Mouse (Mus musculus) lung, embryonic 15.5 days (tissue): ENCODE data around the gene Shroom3. TPM values are rescaled to one million over a fixed set of nuclear protein-coding genes. Genes with fewer than 3 reads are reported as not detected.

ENCODE experiments used
- ATAC-seq: fragments of 200-750 bp; cut with Nextera tagmentation; 2 replicates; pipeline ENCODE4 v1.8.0; 2017; ENCODE audit warnings: moderate number of reproducible peaks, borderline replicate concordance; ENCODE audit not compliant: low FRiP score, low TSS enrichment; ENCODE audit errors: extremely low read depth
- H3K27ac ChIP-seq: fragments of 300-500 bp; sonication (generic); 2 replicates; pipeline ENCODE4 v1.5.1; 2015; ENCODE audit warnings: moderate library complexity, mild to moderate bottlenecking, inconsistent platforms
- H3K27me3 ChIP-seq: fragments of 300-500 bp; sonication (generic); 2 replicates; pipeline ENCODE4 v1.6.1; 2015; ENCODE audit warnings: inconsistent platforms
- H3K36me3 ChIP-seq: fragments of 300-500 bp; sonication (generic); 2 replicates; pipeline ENCODE4 v1.6.1; 2015; ENCODE audit warnings: inconsistent platforms
- H3K4me1 ChIP-seq: fragments of 300-500 bp; sonication (generic); 2 replicates; pipeline ENCODE4 v1.6.1; 2015; ENCODE audit warnings: inconsistent platforms
- H3K4me2 ChIP-seq: fragments of 300-500 bp; sonication (generic); 2 replicates; pipeline ENCODE4 v1.6.1; 2015; ENCODE audit warnings: inconsistent platforms, mild to moderate bottlenecking, moderate library complexity
- H3K4me3 ChIP-seq: fragments of 300-500 bp; sonication (generic); 2 replicates; pipeline ENCODE4 v1.5.1; 2015; ENCODE audit warnings: mild to moderate bottlenecking, inconsistent platforms
- H3K9ac ChIP-seq: fragments of 300-500 bp; sonication (generic); 2 replicates; pipeline ENCODE4 v1.6.1; 2015; ENCODE audit warnings: inconsistent platforms
- H3K9me3 ChIP-seq: fragments of 300-500 bp; sonication (generic); 2 replicates; pipeline ENCODE4 v1.6.1; 2016; ENCODE audit warnings: inconsistent platforms
- WGBS: fragments of 180-500 bp; shearing (Covaris S2); methylation state at CpG from one replicate; pipeline ENCODE4 v1.1.7; 2015; 5-methylcytosine and 5-hydroxymethylcytosine counted together
- polyA plus RNA-seq: library from polyadenylated mRNA; unstranded; fragments of >200 nt; fragmentation: Nextera tagmentation; extraction: Ambion mirVana; gene quantifications from 2 replicates; pipeline ENCODE4 v1.2.1, GENCODE M21; 2015

Gene Shroom3
- polyA plus RNA-seq, 1 experiment from 2014 or later: 5.3 TPM

- Histone ChIP-seq H3K36me3 (no peaks in the 10 kb centered on the region), H3K4me2 (no peak overlapping the region), H3K9me3 (no peaks in the 10 kb centered on the region), H3K4me1 (peaks cover 18% of the 10 kb centered on the region), H3K9ac (no peak overlapping the region), H3K27ac (no peak overlapping the region), H3K4me3 (no peak overlapping the region), H3K27me3 (no peaks in the 10 kb centered on the region)
- 55% methylated on average over 9 of the region's 9 CpGs for WGBS
- no peak for ATAC-seq
These were observed 78.5 kb downstream of the Shroom3 start for GRCm38 (mm10) chr5:92761615-92762353.

- Histone ChIP-seq H3K4me2 (no peak overlapping the region), H3K4me3 (no peak overlapping the region), H3K27ac (no peak overlapping the region), H3K36me3 (no peaks in the 10 kb centered on the region), H3K4me1 (peaks cover 22% of the 10 kb centered on the region), H3K27me3 (no peaks in the 10 kb centered on the region), H3K9ac (no peak overlapping the region), H3K9me3 (no peaks in the 10 kb centered on the region)
- WGBS: 85% methylated on average over 5 of the region's 5 CpGs
- ATAC-seq: no peak
These were observed 79.2 kb downstream of the Shroom3 start for GRCm38 (mm10) chr5:92762425-92762824.

- no peaks in the 10 kb centered on the region for H3K27me3 ChIP-seq
These were observed 80.3 kb downstream of the Shroom3 start for GRCm38 (mm10) chr5:92763546-92763952.

DNA sequence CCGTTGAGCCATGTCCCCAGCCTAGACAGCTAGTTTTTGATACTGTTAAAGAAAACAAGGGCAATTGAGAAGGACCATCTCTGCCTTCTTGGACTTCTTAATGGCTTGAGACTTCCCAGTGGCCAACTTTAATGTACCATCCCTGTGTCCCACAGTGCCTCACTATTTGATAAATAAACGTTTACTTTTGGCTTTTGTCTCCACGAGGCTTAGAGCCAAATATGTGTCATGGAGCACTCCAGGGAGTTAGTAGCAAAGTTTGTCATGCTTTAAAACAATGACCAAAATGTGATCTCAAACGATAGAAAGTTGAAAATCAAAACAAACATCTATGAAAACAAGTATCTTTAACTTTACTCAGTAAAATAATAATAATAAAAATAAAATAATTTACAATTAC lies 83.1 kb downstream of the Shroom3 start:
- no peaks in the 10 kb centered on the region for H3K9me3 ChIP-seq
- no peak overlapping the region for H3K4me2 ChIP-seq
- 41% methylated on average over 4 of the region's 4 CpGs for WGBS
- ATAC-seq: no peak
- H3K36me3 ChIP-seq: no peaks in the 10 kb centered on the region
- H3K27ac ChIP-seq: no peak overlapping the region
- H3K4me1 ChIP-seq: peaks cover 24% of the 10 kb centered on the region
- H3K4me3 ChIP-seq: no peak overlapping the region
- no peak overlapping the region for H3K9ac ChIP-seq
- no peaks in the 10 kb centered on the region for H3K27me3 ChIP-seq

More at GRCm38 (mm10) chr5:92763546-92763952, 80.3 kb downstream of the Shroom3 start:
- H3K9me3 ChIP-seq: no peaks in the 10 kb centered on the region
- WGBS: 4% methylated on average over 4 of the region's 4 CpGs
- peak; percentile 47; the same call in 1 of the 2 replicates for ATAC-seq
- H3K4me1 ChIP-seq: peaks cover 29% of the 10 kb centered on the region
- no peak overlapping the region for H3K4me3 ChIP-seq
- H3K36me3 ChIP-seq: no peaks in the 10 kb centered on the region
- no peak overlapping the region for H3K4me2 ChIP-seq
- H3K9ac ChIP-seq: no peak overlapping the region
- peak overlapping the region; percentile 11; the same call in 1 of the 2 replicates for H3K27ac ChIP-seq

DNA sequence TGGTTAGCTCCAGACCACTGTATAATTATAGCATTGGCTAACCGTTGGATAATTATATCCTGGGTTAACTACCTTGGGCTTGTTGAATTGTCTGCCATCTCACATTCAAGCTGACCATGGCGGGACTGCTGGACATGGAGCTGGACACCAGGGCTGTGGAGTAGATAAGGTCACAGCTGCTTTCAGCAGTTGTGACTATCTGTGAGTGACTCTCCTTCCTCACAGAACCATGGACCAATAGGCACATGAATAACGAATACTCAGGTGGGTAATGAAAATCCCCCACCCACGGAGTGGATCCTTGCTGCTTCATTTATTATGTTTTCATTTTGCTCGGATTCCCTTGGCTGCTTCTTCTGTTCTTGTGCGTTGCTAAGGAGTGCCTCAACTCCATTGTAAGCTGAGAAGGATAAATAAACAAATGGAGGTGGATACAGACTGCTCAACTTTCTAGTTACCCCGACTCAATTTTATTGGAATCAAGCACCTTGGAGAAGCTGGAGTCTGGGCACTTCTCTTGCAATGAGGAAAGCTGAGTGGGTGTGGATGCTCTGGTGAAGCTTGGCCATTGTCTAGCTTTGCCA lies 84.1 kb downstream of the Shroom3 start:
- 35% methylated on average over 7 of the region's 7 CpGs for WGBS
- Histone ChIP-seq H3K27me3 (no peaks in the 10 kb centered on the region), H3K36me3 (no peaks in the 10 kb centered on the region), H3K4me3 (no peak overlapping the region), H3K4me2 (no peak overlapping the region), H3K9ac (no peak overlapping the region), H3K9me3 (no peaks in the 10 kb centered on the region), H3K4me1 (peaks cover 24% of the 10 kb centered on the region), H3K27ac (no peak overlapping the region)
- ATAC-seq: no peak

- Histone ChIP-seq H3K27ac (no peak overlapping the region), H3K36me3 (no peaks in the 10 kb centered on the region), H3K9ac (no peak overlapping the region), H3K4me2 (no peak overlapping the region), H3K9me3 (no peaks in the 10 kb centered on the region), H3K4me1 (peaks cover 18% of the 10 kb centered on the region), H3K4me3 (no peak overlapping the region), H3K27me3 (no peaks in the 10 kb centered on the region)
- ATAC-seq: no peak
- WGBS: 40% methylated on average over 6 of the region's 6 CpGs
These were observed 84.6 kb downstream of the Shroom3 start for GRCm38 (mm10) chr5:92767857-92768291.

DNA sequence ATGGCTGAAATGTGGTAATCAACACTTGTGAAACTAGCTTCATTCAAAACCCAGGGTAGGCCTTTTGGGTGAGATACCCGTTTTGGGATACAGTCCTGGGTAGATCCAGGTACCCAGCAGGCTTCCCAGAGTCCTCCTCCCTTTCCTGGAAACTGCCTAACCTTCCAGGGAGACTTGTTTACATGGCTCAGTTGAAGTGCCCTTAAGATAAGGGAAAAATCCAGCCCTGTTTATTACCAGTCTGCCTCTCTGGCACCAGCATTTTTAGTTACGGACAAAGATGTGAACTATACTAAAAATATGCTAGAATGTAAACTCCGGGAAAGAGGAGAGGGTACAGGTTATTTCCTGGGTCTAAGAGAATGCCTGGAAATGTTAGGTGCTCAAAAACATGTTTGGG lies 90.6 kb downstream of the Shroom3 start:
- 17% methylated on average over 3 of the region's 3 CpGs for WGBS
- no peak overlapping the region for H3K27ac ChIP-seq
- no peak for ATAC-seq

GRCm38 (mm10) chr5:92774419-92774818 lies 91.2 kb downstream of the Shroom3 start:
- no peaks in the 10 kb centered on the region; the same call in 1 of the 2 replicates for H3K4me1 ChIP-seq
- no peaks in the 10 kb centered on the region for H3K9me3 ChIP-seq
- no peaks in the 10 kb centered on the region for H3K27me3 ChIP-seq
- H3K36me3 ChIP-seq: no peaks in the 10 kb centered on the region
- H3K4me2 ChIP-seq: no peak overlapping the region
- no peak overlapping the region for H3K9ac ChIP-seq
- 43% methylated on average over 2 of the region's 2 CpGs for WGBS
- H3K27ac ChIP-seq: 0 out of 2 replicates have a peak overlapping the region, but pooled peaks have one; percentile 12
- H3K4me3 ChIP-seq: no peak overlapping the region
- ATAC-seq: no peak

More for the DNA sequence above, 90.6 kb downstream of the Shroom3 start:
- H3K9me3 ChIP-seq: no peaks in the 10 kb centered on the region
- no peaks in the 10 kb centered on the region; the same call in 1 of the 2 replicates for H3K4me1 ChIP-seq
- no peak overlapping the region for H3K4me2 ChIP-seq
- H3K27me3 ChIP-seq: no peaks in the 10 kb centered on the region
- no peak overlapping the region for H3K9ac ChIP-seq
- no peak overlapping the region for H3K4me3 ChIP-seq
- no peaks in the 10 kb centered on the region for H3K36me3 ChIP-seq

DNA sequence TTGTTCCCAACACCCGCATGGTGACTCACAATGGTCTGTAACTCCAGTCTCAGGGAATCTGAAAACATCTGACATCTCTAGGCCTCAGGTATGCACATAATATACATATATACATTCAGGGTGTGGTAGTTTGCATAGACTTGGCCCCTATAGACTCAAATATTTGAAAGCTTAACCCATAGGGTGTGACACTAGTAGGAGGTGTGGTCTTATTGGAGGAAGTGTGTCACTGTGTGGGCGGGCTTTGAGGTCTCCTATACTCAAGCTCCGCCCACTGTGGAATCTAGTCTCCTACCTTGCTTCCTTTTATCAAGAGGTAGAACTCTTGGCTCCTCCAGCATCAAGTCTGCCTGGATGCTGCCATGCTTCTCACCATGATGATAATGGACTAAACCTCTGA lies 91.7 kb downstream of the Shroom3 start:
- Histone ChIP-seq H3K27ac (no peak overlapping the region), H3K9ac (no peak overlapping the region), H3K36me3 (no peaks in the 10 kb centered on the region), H3K9me3 (no peaks in the 10 kb centered on the region), H3K4me3 (no peak overlapping the region), H3K4me1 (no peaks in the 10 kb centered on the region; the same call in 1 of the 2 replicates), H3K27me3 (no peaks in the 10 kb centered on the region), H3K4me2 (no peak overlapping the region)
- WGBS: 86% methylated on average over 3 of the region's 3 CpGs
- ATAC-seq: no peak

- Histone ChIP-seq H3K9me3 (no peaks in the 10 kb centered on the region), H3K27ac (no peak overlapping the region), H3K4me2 (no peak overlapping the region), H3K27me3 (no peaks in the 10 kb centered on the region), H3K4me3 (no peak overlapping the region), H3K9ac (no peak overlapping the region), H3K4me1 (no peaks in the 10 kb centered on the region; the same call in 1 of the 2 replicates), H3K36me3 (no peaks in the 10 kb centered on the region)
- ATAC-seq: no peak
- WGBS: 49% methylated on average over 8 of the region's 8 CpGs
These were observed 95.2 kb downstream of the Shroom3 start for GRCm38 (mm10) chr5:92778395-92778794.

DNA sequence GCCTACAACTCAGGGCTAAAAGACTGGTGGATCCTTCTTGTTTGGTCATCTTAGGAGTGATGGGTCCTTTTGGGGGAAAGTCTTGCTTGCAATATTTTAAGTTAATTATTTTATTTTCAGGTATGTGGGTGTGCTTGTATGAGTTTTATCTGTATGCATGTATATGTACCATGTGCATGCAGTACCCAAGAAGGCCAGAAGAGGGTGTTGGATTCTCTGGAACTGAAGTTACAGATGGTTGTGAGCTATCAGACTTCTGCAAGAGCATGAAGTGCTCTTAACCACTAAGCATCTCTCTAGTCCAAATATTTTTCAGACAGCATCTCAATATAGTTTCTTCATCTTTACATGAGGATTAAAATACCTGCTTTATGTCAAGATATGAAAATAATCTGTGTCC lies 97.8 kb downstream of the Shroom3 start:
- H3K4me2 ChIP-seq: no peak overlapping the region
- H3K9me3 ChIP-seq: no peaks in the 10 kb centered on the region
- peaks cover 7% of the 10 kb centered on the region; the same call in 1 of the 2 replicates for H3K4me1 ChIP-seq
- H3K36me3 ChIP-seq: no peaks in the 10 kb centered on the region
- no peaks in the 10 kb centered on the region for H3K27me3 ChIP-seq
- no peak for ATAC-seq
- no peak overlapping the region for H3K4me3 ChIP-seq
- H3K9ac ChIP-seq: no peak overlapping the region
- H3K27ac ChIP-seq: no peak overlapping the region
